Mouse (Mus musculus) hindbrain, postnatal 0 days (tissue): ENCODE measurements around the gene Tmem208. TPM values are rescaled to one million over a fixed set of nuclear protein-coding genes. Genes with fewer than 3 reads are reported as not detected.
"Not testable (repeated sequence)": the region's sequence is repeated elsewhere in the genome, so short reads cannot be mapped to it uniquely, and the experiment has no call there.

Source experiments
- ATAC-seq: fragments of 200-750 bp; cut with Nextera tagmentation; 2 replicates; pipeline ENCODE4 v1.8.0; 2017; ENCODE audit warnings: mild to moderate bottlenecking, moderate TSS enrichment, moderate library complexity
- DNase-seq: peaks from one replicate; pipeline ENCODE4 v3.0.0-alpha.2; 2015; ENCODE audit warnings: low spot score
- H3K27ac ChIP-seq: fragments of 300-500 bp; sonication (generic); 2 replicates; pipeline ENCODE4 v1.5.1; 2014; ENCODE audit warnings: mild to moderate bottlenecking
- H3K27me3 ChIP-seq: fragments of 300-500 bp; sonication (generic); 2 replicates; pipeline ENCODE4 v1.6.1; 2014; ENCODE audit warnings: low read length, mixed read lengths; ENCODE audit not compliant: insufficient read depth
- H3K36me3 ChIP-seq: fragments of 300-500 bp; sonication (generic); 2 replicates; pipeline ENCODE4 v1.6.1; 2014; ENCODE audit warnings: low read length, mixed read lengths; ENCODE audit not compliant: insufficient read depth
- H3K4me1 ChIP-seq: fragments of 300-500 bp; sonication (generic); 2 replicates; pipeline ENCODE4 v1.6.1; 2014; ENCODE audit warnings: antibody characterized with exemption, low read length, mixed read lengths; ENCODE audit not compliant: insufficient read depth
- H3K4me2 ChIP-seq: fragments of 300-500 bp; sonication (generic); 2 replicates; pipeline ENCODE4 v1.6.1; 2014; ENCODE audit warnings: low read depth, mild to moderate bottlenecking, low read length, moderate library complexity, mixed read lengths
- H3K4me3 ChIP-seq: fragments of 300-500 bp; sonication (generic); 2 replicates; pipeline ENCODE4 v1.5.1; 2014; ENCODE audit warnings: low read length
- H3K9ac ChIP-seq: fragments of 300-500 bp; sonication (generic); replicated peaks from 2 replicates; pipeline ENCODE4 v1.6.1; 2014; ENCODE audit warnings: mild to moderate bottlenecking, low read length, moderate library complexity, mixed read lengths
- H3K9me3 ChIP-seq: fragments of 300-500 bp; sonication (generic); 2 replicates; pipeline ENCODE4 v1.6.1; 2016; ENCODE audit warnings: low read length, mixed read lengths
- CTCF ChIP-seq: IDR thresholded peaks from 2 replicates; pipeline ENCODE4 v1.5.1; 2016; ENCODE audit warnings: antibody characterized with exemption, control low read depth, low read depth
- WGBS: fragments of 180-500 bp; shearing (Covaris S2); extraction: QIAGEN DNeasy Blood & Tissue Kit; methylation state at CpG from one replicate; pipeline ENCODE4 v1.1.7; 2014; 5-methylcytosine and 5-hydroxymethylcytosine counted together
- polyA plus RNA-seq: library from polyadenylated mRNA; unstranded; fragments of >200 nt; fragmentation: Nextera tagmentation; extraction: Ambion mirVana; gene quantifications from 2 replicates; pipeline ENCODE4 v1.2.1, GENCODE M21; 2015
- total RNA-seq: library from RNA; depleted of rRNA; stranded (reverse); fragments of >200 nt; gene quantifications from 2 replicates; pipeline ENCODE4 v1.2.3, GENCODE M21; 2014

Gene Tmem208
- total and polyA plus RNA-seq, 2 experiments from 2014 or later, result 101 to 138 TPM

- no peaks in the 10 kb centered on the region for H3K36me3 ChIP-seq
- no peak for DNase-seq
- no peaks in the 10 kb centered on the region for H3K9me3 ChIP-seq
- peak overlapping the region; percentile 37 for H3K4me2 ChIP-seq
- no peak overlapping the region for H3K27ac ChIP-seq
- H3K4me3 ChIP-seq, result no peak overlapping the region
- no peak overlapping the region for H3K9ac ChIP-seq
- H3K27me3 ChIP-seq, result no peaks in the 10 kb centered on the region
- TF ChIP-seq CTCF, result no peak
- ATAC-seq, result no peak
- WGBS, result 81% methylated on average over 4 of the region's 4 CpGs
- H3K4me1 ChIP-seq, result peaks cover 18% of the 10 kb centered on the region; the same call in 1 of the 2 replicates
These were observed 39.2 kb upstream of the Tmem208 start for GRCm38 (mm10) chr8:105286907-105287306.

- TF ChIP-seq CTCF, result no peak; the same call in 1 of the 2 replicates
- H3K4me3 ChIP-seq, result peak overlapping the region; percentile 54
- no peak overlapping the region for H3K27ac ChIP-seq
- peaks cover 18% of the 10 kb centered on the region; the same call in 1 of the 2 replicates for H3K4me1 ChIP-seq
- 67% methylated on average over 5 of the region's 5 CpGs for WGBS
- H3K4me2 ChIP-seq, result peak overlapping the region; percentile 72
- H3K27me3 ChIP-seq, result no peaks in the 10 kb centered on the region
- H3K36me3 ChIP-seq, result no peaks in the 10 kb centered on the region
- H3K9me3 ChIP-seq, result no peaks in the 10 kb centered on the region
- ATAC-seq (no peak), DNase-seq (no peak)
- peak overlapping the region; percentile 74; the same call in 1 of the 2 replicates for H3K9ac ChIP-seq
These were observed 37.9 kb upstream of the Tmem208 start for GRCm38 (mm10) chr8:105288231-105288630.

GRCm38 (mm10) chr8:105288958-105289732 lies 37.0 kb upstream of the Tmem208 start:
- H3K9ac ChIP-seq, result peak overlapping the region; percentile 74
- ATAC-seq (peak; percentile 93), DNase-seq (peak; percentile 99)
- WGBS, result 1% methylated on average over 53 of the region's 53 CpGs
- peak overlapping the region; percentile 94 for H3K27ac ChIP-seq
- peaks cover 18% of the 10 kb centered on the region; the same call in 1 of the 2 replicates for H3K4me1 ChIP-seq
- TF ChIP-seq CTCF, result peak; percentile 53
- H3K27me3 ChIP-seq, result no peaks in the 10 kb centered on the region
- no peaks in the 10 kb centered on the region for H3K36me3 ChIP-seq
- peak overlapping the region; percentile 54 for H3K4me3 ChIP-seq
- no peaks in the 10 kb centered on the region for H3K9me3 ChIP-seq
- peak overlapping the region; percentile 72 for H3K4me2 ChIP-seq

- DNase-seq, result peak; percentile 69
- Histone ChIP-seq H3K9ac (peak within 1 kb of the TSS; percentile 74), H3K4me2 (peak within 1 kb of the TSS; percentile 72), H3K4me1 (peaks cover 18% of the 10 kb centered on the region; the same call in 1 of the 2 replicates), H3K27me3 (no peaks in the 10 kb centered on the region), H3K4me3 (peak within 1 kb of the TSS; percentile 54), H3K9me3 (no peaks in the 10 kb centered on the region), H3K36me3 (no peaks in the 10 kb centered on the region), H3K27ac (peak within 1 kb of the TSS; percentile 94)
- ATAC-seq, result peak; percentile 16
- peak; percentile 76 for TF ChIP-seq CTCF
- 1% methylated on average over 43 of the region's 43 CpGs for WGBS
These were observed 36.2 kb upstream of the Tmem208 start, which contains the start of gene 4931428F04Rik for GRCm38 (mm10) chr8:105289805-105290460. TSS of gene 4931428F04Rik (minus strand) at chr8:105289864.

GRCm38 (mm10) chr8:105290554-105291314 lies 35.4 kb upstream of the Tmem208 start:
- no peak for ATAC-seq
- Histone ChIP-seq H3K4me3 (peak overlapping the region; percentile 54), H3K4me1 (peaks cover 14% of the 10 kb centered on the region; the same call in 1 of the 2 replicates), H3K27ac (no peak overlapping the region), H3K27me3 (no peaks in the 10 kb centered on the region), H3K9me3 (no peaks in the 10 kb centered on the region), H3K36me3 (no peaks in the 10 kb centered on the region), H3K9ac (no peak overlapping the region), H3K4me2 (peak overlapping the region; percentile 72)
- peak; percentile 90 for DNase-seq
- 4% methylated on average over 31 of the region's 31 CpGs for WGBS
- TF ChIP-seq CTCF, result peak; percentile 92

GRCm38 (mm10) chr8:105291364-105291763 lies 34.8 kb upstream of the Tmem208 start:
- peaks cover 11% of the 10 kb centered on the region; the same call in 1 of the 2 replicates for H3K4me1 ChIP-seq
- not testable (repeated sequence) for DNase-seq, H3K36me3 ChIP-seq, H3K27ac ChIP-seq, H3K4me3 ChIP-seq, ATAC-seq, H3K4me2 ChIP-seq, H3K9ac ChIP-seq, H3K27me3 ChIP-seq, H3K9me3 ChIP-seq
- WGBS, result 85% methylated on average over 8 of the region's 8 CpGs
